Mouse (Mus musculus) layer of hippocampus, postnatal 10 days (tissue): ENCODE results near the gene Ankmy2. TPM values are rescaled to one million over a fixed set of nuclear protein-coding genes. Genes with fewer than 3 reads are reported as not detected.
"Not testable (repeated sequence)": the region's sequence is repeated elsewhere in the genome, so short reads cannot be mapped to it uniquely, and the experiment has no call there.

Source experiments
- DNase-seq, 2 experiments: peaks; one replicate each; pipeline ENCODE4 v3.0.0; 2021; ENCODE audit warnings: low spot score in 2 of 2
- total RNA-seq, 2 experiments: library from RNA; stranded (reverse); gene quantifications; 2 replicates each; pipeline ENCODE4 v1.2.3; 2021

Ankmy2 gene
- total RNA-seq, 2 experiments from 2014 or later, result 53.7 to 55.5 TPM

DNA sequence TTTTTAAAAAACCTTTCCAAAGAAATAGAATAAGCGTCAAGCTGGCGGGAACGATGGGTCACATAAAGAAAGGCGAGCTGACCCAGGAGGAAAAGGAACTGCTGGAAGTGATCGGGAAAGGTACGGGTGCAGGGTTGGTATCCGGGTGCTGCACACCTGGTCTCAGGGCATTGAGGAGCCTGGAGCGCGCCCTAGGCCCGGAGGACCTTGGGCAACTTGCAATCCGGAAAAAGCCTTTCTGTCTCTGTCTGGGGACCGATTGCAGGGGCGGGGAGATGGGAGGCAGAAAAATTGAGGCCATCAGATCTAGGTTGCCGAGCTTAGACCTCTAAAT, 357 bp downstream of the Ankmy2 start:
- DNase-seq, result peak in 1 of 2 experiments; percentile 67

DNA sequence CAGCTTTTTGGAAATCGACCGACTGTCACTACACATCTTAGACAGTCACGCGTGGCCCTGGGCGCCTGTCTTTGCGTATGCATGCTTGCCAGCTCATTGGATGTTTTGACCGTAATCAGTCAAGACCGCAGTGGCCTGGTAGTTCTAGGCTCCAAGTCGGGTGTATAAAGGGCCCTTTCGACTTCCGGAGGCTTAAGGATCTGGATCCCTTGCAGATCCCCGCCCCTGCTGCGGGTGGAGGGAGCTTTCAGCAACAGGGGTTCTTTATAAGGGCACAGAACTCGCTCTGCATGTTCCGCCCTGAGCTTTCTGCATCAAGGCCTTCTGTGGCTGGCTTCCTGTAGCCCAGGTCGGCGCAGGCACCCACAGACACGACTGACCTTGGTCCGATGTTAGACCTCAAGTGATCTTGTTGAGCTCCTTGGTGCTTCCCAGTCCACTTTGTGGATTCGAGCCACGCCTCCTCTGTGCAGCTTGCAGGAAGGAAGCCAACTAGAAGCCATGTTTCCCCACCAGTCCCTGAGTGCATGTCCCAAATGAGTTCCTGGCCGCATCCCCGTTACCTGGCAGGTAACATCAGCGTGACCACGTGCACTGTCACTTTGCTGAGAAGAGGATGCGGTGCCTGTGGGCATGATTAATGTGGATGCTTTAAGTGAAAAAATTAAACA, 859 bp downstream of the Ankmy2 start, which contains the start of gene Bzw2:
Gene Bzw2 (minus strand): TSS at position 443 of the 671 bp plus-strand sequence.
- DNase-seq, result peak; percentile 60 to 74

DNA sequence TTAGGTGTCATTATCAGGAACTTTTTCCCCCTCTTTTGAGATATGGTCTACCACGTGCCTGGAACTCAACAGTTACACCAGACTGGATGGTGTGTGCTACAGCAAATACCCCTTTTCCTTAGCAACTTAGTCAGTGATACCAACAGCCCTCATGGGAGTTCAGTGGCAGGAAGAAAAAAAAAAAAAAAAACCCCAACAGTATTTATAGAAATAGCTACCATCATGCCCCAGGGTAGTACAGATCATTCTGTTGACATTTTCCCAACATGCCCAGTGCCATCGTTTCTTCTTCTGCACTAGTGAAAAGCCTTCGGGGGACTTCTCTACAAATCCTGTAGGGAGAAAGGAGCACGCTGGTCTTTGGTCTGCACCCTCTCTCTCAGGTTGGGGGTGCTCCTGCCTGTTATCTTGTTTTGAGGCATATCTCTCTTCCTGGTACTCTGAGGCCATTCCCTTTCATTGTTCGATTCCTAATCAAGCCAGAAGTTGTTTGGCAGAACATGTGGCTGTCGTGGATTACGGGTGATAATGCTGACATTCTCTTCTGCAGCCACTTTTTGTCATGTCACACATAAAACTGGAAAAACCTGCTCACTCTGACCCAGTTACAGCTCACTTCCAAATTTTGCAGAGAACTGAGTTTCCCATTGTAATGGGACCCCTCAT, 7.3 kb downstream of the Ankmy2 start:
- DNase-seq, result no peak

DNA sequence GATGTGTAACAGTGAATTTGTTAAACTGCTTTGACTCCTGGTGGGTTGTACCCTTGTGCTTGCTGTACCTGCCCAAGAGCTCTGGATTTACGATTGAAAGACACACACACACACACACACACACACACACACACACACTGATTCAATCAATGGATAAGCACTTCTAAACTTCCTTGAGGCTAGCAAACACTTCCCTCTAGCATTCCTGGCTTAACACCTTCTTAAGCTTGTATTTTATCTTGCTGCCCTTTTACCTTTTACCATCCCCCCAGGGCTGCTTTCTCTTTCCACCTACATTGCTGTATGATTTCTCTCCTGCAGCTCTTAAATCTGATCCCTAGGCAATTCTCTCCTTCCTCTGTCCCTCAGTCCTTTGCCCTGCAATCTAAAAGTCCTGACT, 8.4 kb downstream of the Ankmy2 start:
- DNase-seq, result no peak

DNA sequence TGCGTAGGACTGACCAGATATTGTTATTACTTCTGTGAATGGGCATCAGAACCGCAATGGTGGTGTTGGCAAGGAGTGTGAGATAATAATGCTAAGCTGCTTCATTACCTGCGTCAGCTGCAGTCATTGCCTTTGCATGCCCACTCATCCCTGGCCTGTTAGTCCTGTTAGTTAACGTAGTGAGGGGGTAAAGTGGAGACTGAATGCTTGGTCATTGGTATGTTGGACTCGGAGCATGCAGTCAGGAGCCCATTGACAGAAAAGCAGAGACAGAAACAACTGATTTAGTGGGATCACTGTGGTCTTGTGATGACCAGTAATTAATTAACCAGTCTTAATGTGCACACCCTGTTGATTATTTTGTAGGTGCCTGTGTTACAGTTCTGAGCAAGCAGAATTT, 20.3 kb downstream of the Ankmy2 start:
- DNase-seq, result no peak

DNA sequence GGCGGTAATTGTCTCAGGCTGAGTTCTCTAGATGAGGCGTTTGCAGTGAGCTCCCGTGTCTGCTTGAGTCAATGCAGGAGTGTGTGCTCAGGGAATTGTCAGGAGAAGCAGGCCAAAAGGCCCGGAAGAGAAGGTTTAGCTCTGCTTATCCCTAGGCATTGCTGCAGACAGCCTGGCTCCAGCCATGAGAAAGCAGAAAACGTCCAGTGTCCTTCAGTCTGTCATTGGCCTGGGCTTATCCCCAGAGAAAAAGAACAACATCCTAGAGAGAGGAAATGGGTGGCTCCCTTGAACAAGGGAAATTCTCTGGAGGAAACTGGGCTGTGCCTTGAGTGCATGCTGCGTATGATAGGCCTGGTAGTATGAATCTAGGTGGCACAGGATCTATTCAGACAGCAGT, 25.7 kb downstream of the Ankmy2 start:
- no peak for DNase-seq

DNA sequence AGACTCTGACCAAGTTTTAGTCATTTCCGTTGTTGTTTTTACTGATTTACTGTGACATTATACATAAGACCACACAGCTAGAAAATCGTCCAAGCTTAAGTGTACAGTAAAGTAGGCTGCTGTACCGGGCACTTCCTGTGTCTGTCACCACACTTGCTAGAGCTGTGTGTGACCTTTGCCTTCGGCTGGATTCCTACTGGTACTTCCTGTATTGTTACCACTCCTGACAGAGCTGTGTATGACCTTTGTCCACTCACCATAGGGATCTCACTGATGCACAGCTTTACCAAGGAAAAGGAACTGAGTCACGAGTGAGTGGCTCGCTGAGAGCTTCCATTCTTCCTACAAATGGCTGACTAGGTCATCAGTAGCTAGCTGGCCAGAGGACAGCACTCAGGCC, 30.2 kb downstream of the Ankmy2 start:
- no peak for DNase-seq

DNA sequence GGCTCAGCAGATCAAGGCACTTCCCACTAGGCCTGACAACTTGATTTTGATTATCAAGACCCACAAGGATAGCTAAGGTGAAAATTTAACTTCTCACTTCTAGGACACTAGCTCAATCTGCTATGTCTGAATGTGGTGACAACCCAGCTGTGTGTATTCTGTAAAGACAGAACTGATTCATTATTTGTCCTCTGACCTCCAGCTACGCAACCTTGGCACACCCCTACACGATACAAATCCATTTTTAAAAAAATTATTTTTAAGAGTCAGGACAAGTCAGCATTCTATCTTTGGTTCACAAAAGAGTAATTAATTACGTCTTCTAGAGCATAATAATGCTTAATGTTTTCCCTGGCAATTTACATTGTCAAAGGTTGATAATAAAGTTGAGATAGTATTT, 32.7 kb downstream of the Ankmy2 start:
- DNase-seq, result no peak

DNA sequence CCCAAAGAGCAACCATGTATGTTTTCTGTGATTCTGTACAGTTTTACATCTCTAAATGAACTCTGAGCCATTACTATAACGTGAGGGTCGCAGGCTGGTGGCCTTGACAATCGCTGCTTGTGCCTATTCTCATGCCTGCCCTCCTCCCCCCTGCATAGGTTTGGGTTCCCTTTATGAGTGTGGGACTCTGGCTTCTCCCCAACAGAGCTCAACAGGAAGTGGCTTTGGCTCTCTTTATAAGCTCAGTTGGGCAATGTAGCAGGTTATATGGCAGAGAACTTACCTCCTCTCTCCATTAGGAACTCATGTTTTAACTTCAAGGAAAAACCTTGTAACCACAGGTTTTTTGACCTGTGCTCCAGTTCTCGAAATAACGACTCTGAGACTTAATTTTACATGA, 33.4 kb downstream of the Ankmy2 start:
- DNase-seq, result no peak

DNA sequence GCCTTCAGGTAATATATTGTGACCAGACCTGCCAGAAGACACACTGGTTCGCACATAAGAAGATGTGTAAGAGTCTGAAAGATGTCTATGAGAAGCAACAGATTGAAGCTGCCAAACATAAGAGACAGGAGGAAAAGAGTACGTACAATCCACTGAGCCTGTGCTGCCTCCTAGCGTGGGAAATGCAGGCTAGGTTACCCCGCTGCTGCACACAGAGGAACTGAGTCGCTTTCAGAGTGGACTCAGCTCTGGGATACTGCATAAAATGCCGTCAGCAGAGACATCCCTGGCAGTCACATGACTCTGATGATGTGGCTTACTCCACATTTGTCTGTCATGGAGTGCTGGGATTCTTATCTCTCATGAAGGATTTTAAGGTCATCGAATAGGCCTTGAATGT, 38.1 kb downstream of the Ankmy2 start:
- DNase-seq, result no peak

DNA sequence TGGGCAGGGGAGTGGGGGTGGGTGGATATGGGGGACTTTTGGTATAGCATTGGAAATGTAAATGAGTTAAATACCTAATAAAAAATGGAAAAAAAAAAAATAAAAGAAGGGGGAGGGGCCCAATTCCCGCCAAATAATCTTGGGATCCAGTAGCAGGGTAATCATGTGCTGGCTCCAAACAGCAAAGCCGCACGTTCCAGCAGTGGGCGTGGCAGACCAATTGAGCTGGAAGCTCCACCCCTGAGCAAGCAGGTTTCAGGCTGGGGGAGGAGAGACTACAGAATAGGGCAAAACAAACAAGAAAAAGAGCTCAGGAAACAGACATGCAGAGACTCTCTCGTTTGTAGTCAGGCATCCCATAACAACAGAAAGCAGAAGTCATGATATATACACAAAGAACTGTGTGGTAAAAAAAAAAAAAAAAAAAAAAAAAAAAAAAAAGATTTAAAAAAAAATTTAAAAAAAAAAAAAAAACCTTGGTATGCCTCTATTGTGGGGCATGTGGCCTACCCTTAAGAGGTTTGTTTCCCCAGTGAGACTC, 48.7 kb downstream of the Ankmy2 start:
- DNase-seq, result not testable (repeated sequence)

DNA sequence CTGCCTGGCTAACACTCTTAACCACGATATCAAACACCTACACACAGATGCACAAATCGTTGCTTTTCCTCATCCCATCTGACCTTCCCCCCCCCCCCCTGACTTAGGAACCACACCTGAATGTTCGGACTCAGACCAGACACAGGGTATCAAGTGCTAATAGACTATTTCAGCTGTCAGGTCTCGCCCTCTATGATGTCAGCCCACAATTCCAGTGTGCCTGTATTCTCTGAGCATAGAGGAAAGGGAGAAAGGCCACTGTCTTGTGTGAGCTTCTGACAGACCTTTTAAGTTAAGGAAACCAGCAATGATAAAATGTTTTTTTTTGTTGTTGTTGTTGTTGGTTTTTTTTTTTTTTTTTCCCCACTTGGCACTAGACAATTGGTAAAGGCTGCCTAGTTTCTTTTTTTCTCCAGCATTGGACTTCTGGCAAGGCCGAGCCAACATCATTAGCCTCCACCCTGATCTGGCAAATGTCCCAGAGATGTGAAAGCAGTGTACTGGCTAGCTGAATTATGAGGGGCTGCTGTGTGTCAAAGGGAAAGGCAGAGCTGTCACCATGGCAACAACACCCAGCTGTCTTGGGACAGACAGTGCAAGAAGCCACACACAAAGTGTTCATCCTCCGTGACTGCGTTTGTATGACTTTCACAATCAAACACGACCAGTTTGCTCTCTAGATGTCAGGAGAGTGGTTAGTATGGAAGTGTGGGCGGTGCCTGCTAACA, 50.3 kb downstream of the Ankmy2 start:
- DNase-seq, result peak; percentile 51 to 55

DNA sequence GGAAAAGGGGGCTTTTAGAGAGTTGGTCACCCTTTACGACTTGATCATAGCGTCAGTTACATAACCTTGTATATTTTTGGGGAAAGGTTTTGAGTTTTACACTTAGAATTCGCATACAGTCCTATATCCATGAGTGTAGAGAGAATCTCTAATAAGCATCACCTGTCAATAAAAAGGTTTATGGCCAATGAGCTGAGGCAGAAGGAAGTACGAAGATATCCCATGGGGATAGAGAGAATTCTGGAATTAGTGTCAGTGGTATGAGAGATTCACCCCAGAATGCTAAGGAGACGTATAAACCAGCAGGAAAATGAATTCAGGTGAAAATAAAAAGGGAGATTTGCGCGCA, 50.9 kb downstream of the Ankmy2 start:
- no peak for DNase-seq

DNA sequence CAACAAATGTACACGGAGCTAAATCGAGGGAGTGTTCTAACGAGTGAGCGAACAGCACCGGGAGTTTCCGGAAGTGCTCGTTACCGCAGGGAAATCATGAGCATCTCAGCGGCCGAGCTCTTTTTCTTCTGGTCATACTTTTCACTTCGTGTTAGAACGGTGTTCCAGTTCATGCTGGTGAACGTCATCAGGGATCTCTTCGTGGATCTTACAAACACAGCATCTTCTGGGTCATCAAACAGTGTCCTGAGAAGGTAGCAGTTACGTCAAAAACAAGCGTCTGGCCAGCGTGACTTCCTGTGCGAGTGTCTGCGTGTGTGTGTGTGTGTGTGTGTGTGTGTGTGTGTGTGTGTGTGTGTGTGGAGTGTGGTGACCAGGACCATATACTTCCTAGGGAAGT, 51.5 kb downstream of the Ankmy2 start:
- peak; percentile 19 for DNase-seq

DNA sequence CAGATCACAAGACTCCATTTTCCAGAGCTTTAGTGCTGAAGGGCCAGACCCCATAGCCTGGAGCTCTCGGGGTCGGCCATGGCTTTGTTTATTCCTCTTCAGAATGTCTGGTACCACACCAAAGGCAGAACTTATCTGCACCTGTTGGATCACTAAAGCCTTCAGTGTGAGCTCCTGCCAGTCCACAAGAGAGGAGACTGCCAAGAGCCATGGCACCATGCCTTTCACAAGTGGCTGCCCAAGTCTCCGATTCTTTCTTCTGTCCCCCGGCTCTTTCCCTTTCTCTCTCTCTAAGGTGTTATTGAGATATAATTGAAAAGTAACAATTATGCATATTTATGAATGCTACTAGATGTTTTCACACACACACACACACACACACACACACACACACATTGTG, 53.2 kb downstream of the Ankmy2 start:
- DNase-seq, result peak in 1 of 2 experiments; percentile 29

DNA sequence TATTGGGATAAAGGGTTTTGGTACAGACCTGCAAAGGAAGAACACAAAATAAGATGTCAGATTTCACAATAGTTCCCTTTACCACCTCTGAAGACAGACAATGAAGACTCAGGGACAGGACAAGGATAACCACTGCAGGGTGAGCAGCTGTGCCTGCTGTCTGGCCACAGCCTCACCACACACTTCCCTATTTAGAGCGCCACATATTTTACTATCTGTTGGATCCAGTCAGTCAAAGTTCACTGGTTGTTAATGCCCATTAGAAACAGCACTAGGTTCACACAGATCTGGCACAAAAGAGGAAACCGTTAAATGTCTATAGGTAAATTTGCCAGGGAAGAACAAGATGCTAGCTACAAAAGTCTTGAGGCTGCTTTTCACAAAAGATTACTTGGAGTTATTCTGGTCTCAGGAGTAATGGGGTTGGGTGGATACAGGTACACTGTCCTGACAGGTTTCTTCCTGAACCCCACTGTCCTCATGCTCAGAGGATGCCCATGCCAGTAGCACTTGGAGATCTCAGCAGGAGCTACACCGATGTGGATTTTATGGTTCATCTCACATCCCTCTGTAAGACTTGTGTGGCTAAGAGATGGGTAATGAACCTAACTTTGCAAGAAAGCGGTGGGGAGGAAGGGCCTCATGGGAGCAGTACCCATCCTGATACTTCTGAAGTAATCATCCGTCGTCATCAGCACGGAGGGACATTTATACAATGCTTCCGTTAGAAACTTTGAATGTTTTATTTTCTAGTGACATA, 57.7 kb downstream of the Ankmy2 start:
- DNase-seq, result no peak

DNA sequence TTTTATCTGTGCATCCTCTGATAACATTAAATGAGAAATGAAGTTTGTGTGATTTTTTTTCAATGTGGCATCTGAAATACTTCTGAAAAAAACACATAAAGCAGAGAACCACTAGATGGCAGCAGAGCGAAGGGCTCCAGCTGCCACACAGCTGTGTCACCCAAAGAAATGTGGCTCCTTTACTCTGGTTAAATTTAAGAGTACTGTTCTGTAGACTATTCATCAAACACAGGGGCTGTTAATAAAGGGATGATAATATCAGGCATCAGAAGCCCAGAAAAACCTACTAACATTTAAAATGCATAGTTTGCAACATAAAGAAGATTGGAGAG, 58.2 kb downstream of the Ankmy2 start:
- DNase-seq, result peak; percentile 32 to 45

DNA sequence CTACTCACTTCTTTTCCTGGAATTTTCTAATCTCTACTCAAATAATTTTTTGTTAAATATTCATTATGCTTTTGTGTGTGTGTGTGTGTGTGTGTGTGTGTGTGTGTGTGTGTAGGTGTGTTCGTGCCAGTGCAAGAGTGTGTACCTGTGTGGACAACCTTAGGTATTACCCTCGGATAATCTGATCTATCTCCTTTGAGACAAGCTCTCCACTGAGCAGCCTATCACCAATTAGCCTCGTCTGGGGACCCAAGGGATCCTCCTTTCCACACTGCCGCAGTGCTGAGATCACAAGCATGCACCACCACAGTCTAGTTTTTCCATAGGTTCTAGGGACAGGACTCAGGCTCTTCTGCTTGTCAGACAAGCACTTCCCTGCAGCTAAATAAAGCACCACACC, 59.3 kb downstream of the Ankmy2 start:
- no peak for DNase-seq

DNA sequence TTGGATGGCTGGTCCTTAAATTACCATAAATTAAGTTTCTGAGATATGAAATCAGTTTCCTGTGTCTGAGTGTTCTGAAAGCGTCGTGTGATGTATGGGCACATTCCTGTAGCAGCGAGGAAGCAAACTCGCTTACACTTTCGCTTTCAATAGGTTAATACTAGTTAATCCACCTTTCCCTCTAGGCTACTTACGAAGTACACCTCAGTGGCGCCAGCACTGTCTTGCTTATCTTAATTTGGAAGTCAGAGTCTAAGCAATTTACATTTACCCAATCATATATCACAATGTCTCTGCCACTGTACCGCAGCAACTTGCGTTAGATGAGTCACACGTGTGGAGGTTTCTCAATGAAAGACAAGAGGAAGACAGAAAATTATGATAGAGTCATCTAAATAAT, 60.0 kb downstream of the Ankmy2 start:
- no peak for DNase-seq

DNA sequence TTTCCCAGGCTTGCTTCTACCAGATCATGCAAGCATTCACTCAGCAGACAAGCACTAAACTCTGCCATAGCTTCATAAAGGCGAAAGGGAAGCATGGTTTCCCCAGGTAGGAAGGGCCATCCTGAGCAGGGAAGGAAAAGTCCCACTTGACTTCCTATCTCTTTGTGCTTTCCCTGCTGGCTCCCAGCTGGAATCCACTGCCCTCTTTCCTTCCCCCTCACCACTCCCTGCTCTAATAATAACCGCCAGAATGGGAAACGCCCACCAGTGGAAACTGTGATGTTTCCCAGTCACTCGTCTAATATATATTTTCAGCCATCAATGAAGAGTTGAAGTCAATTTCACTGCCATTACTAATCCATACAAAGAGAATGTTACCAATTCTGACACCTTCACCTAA, 67.5 kb downstream of the Ankmy2 start:
- no peak for DNase-seq

DNA sequence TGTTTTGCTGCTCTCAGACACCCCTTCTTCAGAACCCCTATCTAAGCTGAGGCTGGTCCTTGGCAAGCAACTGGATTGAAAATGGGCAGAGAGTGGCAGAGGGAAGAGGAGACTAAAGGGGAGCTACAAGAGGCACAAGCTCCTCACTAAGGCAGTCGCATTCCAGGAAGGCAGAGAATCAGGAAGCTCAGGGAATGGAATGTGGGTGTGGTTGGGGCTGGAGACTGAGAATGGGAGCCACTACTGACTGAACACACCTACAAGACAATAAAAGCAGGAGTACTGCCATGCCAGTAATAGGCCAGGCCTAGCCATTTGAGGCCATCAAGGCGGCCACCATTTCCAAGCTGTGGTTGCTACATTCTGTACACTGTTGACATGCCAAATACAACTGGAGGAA, 74.5 kb downstream of the Ankmy2 start:
- no peak for DNase-seq

DNA sequence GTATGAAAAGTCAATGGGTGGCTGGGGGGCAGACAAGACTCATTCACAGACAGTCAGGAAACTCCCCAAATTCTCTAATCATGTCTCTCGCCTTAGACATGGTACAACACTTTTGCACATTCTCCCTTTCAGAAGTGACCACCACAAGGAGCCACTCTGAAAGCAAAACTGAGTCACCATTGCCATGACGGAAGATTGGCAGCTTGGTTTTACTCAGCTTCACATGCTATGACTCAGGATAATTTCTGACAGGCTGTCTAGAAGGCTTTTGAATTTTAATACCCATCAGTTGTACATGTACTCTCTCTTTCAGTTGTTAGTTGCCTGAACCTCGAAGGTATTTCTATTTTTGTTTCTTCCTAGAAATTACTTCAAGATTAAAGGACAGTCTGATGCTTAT, 84.3 kb downstream of the Ankmy2 start:
- no peak for DNase-seq
